Mouse (Mus musculus) ES-Bruce4 (cell line): Measurements from ENCODE around the gene Zbtb25. TPM values are rescaled to one million over a fixed set of nuclear protein-coding genes. Genes with fewer than 3 reads are reported as not detected.

ENCODE experiments used
- H3K27ac ChIP-seq: 2 replicates; pipeline ENCODE4 v1.5.1; 2012; ENCODE audit warnings: low read length, inconsistent platforms; ENCODE audit not compliant: insufficient read depth
- H3K27me3 ChIP-seq: 2 replicates; pipeline ENCODE4 v1.6.1; 2012; ENCODE audit warnings: mild to moderate bottlenecking, low read length, inconsistent platforms; ENCODE audit not compliant: control insufficient read depth, poor library complexity, insufficient read depth, severe bottlenecking
- H3K36me3 ChIP-seq: 2 replicates; pipeline ENCODE4 v1.6.1; 2012; ENCODE audit warnings: inconsistent platforms, mild to moderate bottlenecking, low read length, moderate library complexity; ENCODE audit not compliant: control insufficient read depth, poor library complexity, insufficient read depth, severe bottlenecking
- H3K4me1 ChIP-seq: one replicate; pipeline ENCODE4 v1.8.1; 2011; ENCODE audit warnings: low read length; ENCODE audit not compliant: control insufficient read depth, insufficient read depth
- H3K4me3 ChIP-seq: 2 replicates; pipeline ENCODE4 v1.5.1; 2011; ENCODE audit warnings: low read depth, mild to moderate bottlenecking, low read length
- H3K9ac ChIP-seq: 2 replicates; pipeline ENCODE4 v1.6.1; 2012; ENCODE audit warnings: low read depth, mild to moderate bottlenecking, inconsistent platforms; ENCODE audit not compliant: poor library complexity, severe bottlenecking
- H3K9me3 ChIP-seq: replicated peaks from 2 replicates; pipeline ENCODE4 v1.6.1; 2012; ENCODE audit warnings: mild to moderate bottlenecking, low read length, inconsistent platforms; ENCODE audit not compliant: control insufficient read depth, poor library complexity, insufficient read depth, severe bottlenecking
- CTCF ChIP-seq: IDR thresholded peaks from one replicate; pipeline ENCODE4 v1.8.1; 2011; ENCODE audit warnings: low read depth, low read length
- EP300 ChIP-seq: IDR thresholded peaks from 2 replicates; pipeline ENCODE4 v1.6.1; 2011; ENCODE audit warnings: low read depth, low read length; ENCODE audit not compliant: insufficient read depth
- POLR2A ChIP-seq: IDR thresholded peaks from one replicate; pipeline ENCODE4 v1.8.1; 2011; ENCODE audit warnings: low read length; ENCODE audit not compliant: insufficient read depth
- polyA plus RNA-seq: library from polyadenylated mRNA; stranded (reverse); fragments of >200 nt; gene quantifications from 2 replicates; pipeline ENCODE4 v1.2.4, GENCODE M21; 2011; ENCODE audit warnings: low read depth; ENCODE audit not compliant: missing spikeins, insufficient read depth, insufficient read length

The Zbtb25 gene
- polyA plus RNA-seq, 1 experiment = 30.8 TPM

- TF ChIP-seq CTCF (no peak), EP300 (no peak), POLR2A (no peak)
- H3K9ac ChIP-seq = no peak overlapping the region
- H3K4me1 ChIP-seq = no peaks in the 10 kb centered on the region
- H3K27me3 ChIP-seq = no peaks in the 10 kb centered on the region
- H3K4me3 ChIP-seq = no peak overlapping the region
- peaks cover 2% of the 10 kb centered on the region for H3K36me3 ChIP-seq
- H3K27ac ChIP-seq = no peak overlapping the region
- no peaks in the 10 kb centered on the region for H3K9me3 ChIP-seq
These were observed 7.7 kb downstream of the Zbtb25 start for GRCm38 (mm10) chr12:76361405-76362302.

GRCm38 (mm10) chr12:76360868-76361267, 8.5 kb downstream of the Zbtb25 start:
- Histone ChIP-seq H3K4me1 (no peaks in the 10 kb centered on the region), H3K9ac (no peak overlapping the region), H3K27me3 (no peaks in the 10 kb centered on the region), H3K36me3 (peaks cover 2% of the 10 kb centered on the region), H3K27ac (no peak overlapping the region), H3K9me3 (no peaks in the 10 kb centered on the region), H3K4me3 (no peak overlapping the region)
- no peak for TF ChIP-seq EP300
- no peak for TF ChIP-seq CTCF
- no peak for TF ChIP-seq POLR2A

GRCm38 (mm10) chr12:76349680-76350220, 19.7 kb downstream of the Zbtb25 start:
- H3K27me3 ChIP-seq = no peaks in the 10 kb centered on the region
- H3K4me3 ChIP-seq = no peak overlapping the region
- peaks cover 9% of the 10 kb centered on the region for H3K36me3 ChIP-seq
- no peak overlapping the region for H3K9ac ChIP-seq
- H3K27ac ChIP-seq = no peak overlapping the region
- no peaks in the 10 kb centered on the region for H3K4me1 ChIP-seq
- no peaks in the 10 kb centered on the region for H3K9me3 ChIP-seq
- TF ChIP-seq POLR2A (no peak), CTCF (no peak), EP300 (no peak)

- Histone ChIP-seq H3K27me3 (no peaks in the 10 kb centered on the region), H3K27ac (no peak overlapping the region), H3K4me3 (no peak overlapping the region), H3K9ac (no peak overlapping the region), H3K4me1 (no peaks in the 10 kb centered on the region), H3K36me3 (peaks cover 9% of the 10 kb centered on the region), H3K9me3 (no peaks in the 10 kb centered on the region)
- TF ChIP-seq POLR2A (no peak), CTCF (peak; percentile 22)
These were observed 23.5 kb downstream of the Zbtb25 start for GRCm38 (mm10) chr12:76345759-76346455.

GRCm38 (mm10) chr12:76341080-76341479, 28.3 kb downstream of the Zbtb25 start:
- Histone ChIP-seq H3K4me3 (no peak overlapping the region), H3K4me1 (no peaks in the 10 kb centered on the region), H3K9me3 (no peaks in the 10 kb centered on the region), H3K27me3 (no peaks in the 10 kb centered on the region), H3K27ac (no peak overlapping the region), H3K9ac (no peak overlapping the region), H3K36me3 (no peaks in the 10 kb centered on the region)
- TF ChIP-seq CTCF = peak; percentile 9
- no peak for TF ChIP-seq POLR2A
- TF ChIP-seq EP300 = no peak
